Mouse (Mus musculus) heart, postnatal 0 days (tissue): ENCODE data around the gene 1700029I15Rik.

Experiments
- CTCF ChIP-seq: IDR thresholded peaks from 2 replicates; pipeline ENCODE4 v1.5.1; 2016; ENCODE audit warnings: antibody characterized with exemption, control low read depth, low read depth
- EP300 ChIP-seq: IDR thresholded peaks from 2 replicates; pipeline ENCODE4 v1.6.1; 2016; ENCODE audit warnings: antibody characterized with exemption, low read depth

DNA sequence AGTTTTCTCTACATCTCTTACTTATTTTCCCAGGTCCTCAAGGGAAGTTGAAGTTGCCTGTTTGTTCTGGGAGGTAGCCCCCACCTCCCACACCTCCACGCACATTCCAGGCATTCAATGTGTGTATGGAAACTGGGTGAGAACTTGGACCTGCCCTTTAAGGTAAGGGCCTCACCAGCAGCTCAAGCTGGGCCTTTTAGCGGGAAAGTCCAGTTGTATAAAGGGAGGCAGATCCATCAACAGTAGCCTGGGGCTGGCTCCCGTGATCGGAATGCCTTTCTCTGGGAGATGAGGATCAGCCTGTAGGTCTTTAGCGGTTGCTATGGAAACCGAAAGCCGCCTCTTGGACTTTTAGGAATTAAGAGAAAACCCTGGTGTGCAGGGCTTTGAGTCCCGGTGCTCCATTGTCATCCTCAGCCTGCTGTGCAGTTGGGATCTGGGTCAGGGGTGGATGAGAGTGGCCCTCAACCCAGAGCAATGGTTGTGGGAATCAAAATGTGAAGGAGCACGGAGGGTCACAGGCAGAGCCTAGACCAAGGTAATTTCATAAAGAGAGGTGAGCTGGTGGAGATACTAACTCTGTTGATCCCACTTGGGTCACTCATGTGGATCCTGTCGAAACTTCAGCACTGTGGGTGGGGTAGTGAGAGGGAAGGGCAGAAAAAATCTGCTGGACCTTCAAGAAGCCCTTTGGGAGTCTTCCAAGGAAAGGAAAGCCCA is 10.2 kb upstream of the 1700029I15Rik start:
- TF ChIP-seq EP300 (no peak), CTCF (no peak)
